Mouse (Mus musculus): ENCODE results near the gene 1190002N15Rik.

1190002N15Rik gene

DNA sequence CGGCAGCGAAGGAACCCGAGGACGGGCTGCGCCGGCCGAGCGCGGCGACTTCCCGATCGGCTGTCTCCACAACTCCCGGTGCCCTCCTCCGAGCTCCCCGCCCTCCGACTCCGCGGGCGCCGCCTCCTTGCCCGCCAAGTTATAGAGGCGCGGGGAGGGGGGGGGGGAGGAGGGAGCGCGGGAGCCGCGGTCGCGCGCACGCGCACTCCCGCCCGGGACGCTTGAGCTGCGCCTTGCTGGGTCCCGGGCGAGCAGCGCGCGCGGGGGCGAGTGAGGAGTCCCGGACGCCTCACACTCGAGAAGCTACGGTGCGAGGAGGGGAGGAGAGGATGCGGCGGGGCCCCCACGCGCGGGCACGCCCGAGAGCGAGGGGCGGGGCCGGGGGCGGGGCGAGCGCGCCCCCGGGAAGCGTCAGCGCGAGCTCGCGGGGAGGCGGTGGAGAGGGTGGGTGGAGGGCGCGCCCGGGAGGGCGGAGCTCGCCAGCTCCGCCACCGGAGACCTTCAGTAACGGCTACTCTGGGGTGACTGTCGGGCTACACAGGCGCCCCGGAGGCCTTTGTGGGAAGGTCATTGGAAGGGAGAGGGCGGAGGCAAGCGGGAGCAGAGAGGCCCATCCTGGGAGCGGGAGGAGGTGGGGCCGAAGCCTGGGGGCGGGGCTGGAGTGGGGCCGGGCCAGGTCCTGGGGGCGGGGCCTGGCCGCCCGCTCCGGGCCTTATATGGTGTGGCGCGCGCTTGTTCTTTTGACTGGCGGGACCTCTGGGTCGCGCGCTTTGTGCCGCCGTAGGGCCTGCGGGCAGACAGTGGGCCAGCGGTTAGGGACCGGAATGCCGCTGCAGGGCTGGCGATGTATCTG, at the start of gene 1190002N15Rik:
1190002N15Rik (minus strand) TSS at position 112 of the 853 bp plus-strand sequence.
- no peak for TF ChIP-seq POU5F1 (IDR thresholded peaks at IDR 0.05; ENCODE audit: borderline replicate concordance, low read length)
- H3K4me3 ChIP-seq (replicated peaks; ENCODE audit: low read length): peak within 1 kb of the TSS; percentile 87
- H3K4me1 ChIP-seq (replicated peaks; ENCODE audit: low read depth, low read length): peaks cover 49% of the 10 kb centered on the region
- no peaks in the 10 kb centered on the region for H3K27me3 ChIP-seq (ENCODE audit: insufficient read depth, low read length)
- no peaks in the 10 kb centered on the region for H3K9me3 ChIP-seq (ENCODE audit: low read length)
- H3K36me3 ChIP-seq (ENCODE audit: insufficient read depth, low read length): no peaks in the 10 kb centered on the region

- Histone ChIP-seq H3K36me3 (ENCODE audit: insufficient read depth, low read length) (no peaks in the 10 kb centered on the region), H3K27me3 (ENCODE audit: insufficient read depth, low read length) (no peaks in the 10 kb centered on the region), H3K4me3 (replicated peaks; ENCODE audit: low read length) (no peak overlapping the region), H3K9me3 (ENCODE audit: low read length) (no peaks in the 10 kb centered on the region), H3K4me1 (replicated peaks; ENCODE audit: low read depth, low read length) (no peaks in the 10 kb centered on the region)
- TF ChIP-seq POU5F1 (IDR thresholded peaks at IDR 0.05; ENCODE audit: borderline replicate concordance, low read length) (no peak), NANOG (IDR thresholded peaks at IDR 0.05; ENCODE audit: borderline replicate concordance, low read length) (no peak), CTCF (conservative IDR thresholded peaks at IDR 0.05; ENCODE audit: low read length) (no peak)
Observed at GRCm38 (mm10) chr9:94582309-94582708, 44.4 kb upstream of the 1190002N15Rik start.

DNA sequence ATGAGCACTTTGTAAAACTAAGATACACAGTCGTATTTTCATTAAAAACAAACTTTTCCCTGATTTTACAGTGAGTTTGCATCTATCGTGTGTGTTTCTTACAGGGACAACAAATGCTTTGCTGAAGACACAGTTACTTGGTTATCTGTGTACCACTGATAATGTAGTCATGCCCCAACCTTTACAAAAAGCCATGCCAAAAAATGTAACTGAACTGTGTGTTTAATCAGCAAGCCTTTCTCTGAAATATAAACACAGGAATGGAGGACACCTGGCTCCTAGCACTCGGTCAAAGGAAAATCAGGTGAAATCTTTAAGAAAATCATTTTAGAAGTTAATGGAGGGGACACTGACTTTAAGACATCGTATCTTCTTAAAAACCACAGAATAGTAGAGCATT, 43.8 kb upstream of the 1190002N15Rik start:
- H3K9me3 ChIP-seq (ENCODE audit: low read length): no peaks in the 10 kb centered on the region
- H3K4me3 ChIP-seq (replicated peaks; ENCODE audit: low read length): no peak overlapping the region
- H3K27me3 ChIP-seq (ENCODE audit: insufficient read depth, low read length): no peaks in the 10 kb centered on the region
- H3K36me3 ChIP-seq (ENCODE audit: insufficient read depth, low read length): no peaks in the 10 kb centered on the region
- TF ChIP-seq CTCF (conservative IDR thresholded peaks at IDR 0.05; ENCODE audit: low read length): no peak
- no peak for TF ChIP-seq POU5F1 (IDR thresholded peaks at IDR 0.05; ENCODE audit: borderline replicate concordance, low read length)
- no peak for TF ChIP-seq NANOG (IDR thresholded peaks at IDR 0.05; ENCODE audit: borderline replicate concordance, low read length)
- no peaks in the 10 kb centered on the region for H3K4me1 ChIP-seq (replicated peaks; ENCODE audit: low read depth, low read length)

DNA sequence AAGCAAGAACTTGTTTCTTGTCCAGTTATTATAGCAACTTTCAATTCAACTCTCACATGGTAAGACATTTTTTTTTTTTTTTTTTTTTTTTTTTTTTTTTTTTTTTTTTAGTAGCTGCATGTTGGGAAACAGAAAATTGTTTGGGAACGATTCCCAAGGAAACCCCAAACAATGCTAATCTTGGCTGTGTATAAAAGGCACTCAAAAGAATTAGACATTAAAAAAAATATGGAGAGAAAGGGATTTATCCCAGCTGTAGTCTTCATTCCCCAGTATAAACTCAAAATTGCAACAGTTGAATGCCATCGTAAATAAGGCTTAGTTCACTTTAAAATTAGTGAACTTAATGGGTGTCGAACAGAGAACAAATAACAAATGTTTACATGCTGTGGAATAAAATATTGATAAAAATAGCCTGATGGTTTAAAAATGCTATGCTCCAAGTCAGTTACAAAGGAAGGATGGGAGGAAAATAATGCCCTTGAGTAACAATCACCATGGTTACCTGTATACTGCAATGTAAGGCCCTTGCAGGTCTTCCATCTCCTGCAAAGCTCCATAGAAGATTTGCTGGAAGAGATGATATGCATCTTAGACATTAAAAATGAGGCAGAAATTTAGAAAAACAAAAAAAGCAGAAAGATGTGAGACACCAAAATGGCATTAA, 42.3 kb upstream of the 1190002N15Rik start:
- H3K36me3 ChIP-seq (ENCODE audit: insufficient read depth, low read length): no peaks in the 10 kb centered on the region
- no peak overlapping the region for H3K4me3 ChIP-seq (replicated peaks; ENCODE audit: low read length)
- no peaks in the 10 kb centered on the region for H3K9me3 ChIP-seq (ENCODE audit: low read length)
- H3K4me1 ChIP-seq (replicated peaks; ENCODE audit: low read depth, low read length): no peaks in the 10 kb centered on the region
- TF ChIP-seq POU5F1 (IDR thresholded peaks at IDR 0.05; ENCODE audit: borderline replicate concordance, low read length) (no peak), NANOG (IDR thresholded peaks at IDR 0.05; ENCODE audit: borderline replicate concordance, low read length) (no peak), CTCF (conservative IDR thresholded peaks at IDR 0.05; ENCODE audit: low read length) (no peak)
- no peaks in the 10 kb centered on the region for H3K27me3 ChIP-seq (ENCODE audit: insufficient read depth, low read length)

DNA sequence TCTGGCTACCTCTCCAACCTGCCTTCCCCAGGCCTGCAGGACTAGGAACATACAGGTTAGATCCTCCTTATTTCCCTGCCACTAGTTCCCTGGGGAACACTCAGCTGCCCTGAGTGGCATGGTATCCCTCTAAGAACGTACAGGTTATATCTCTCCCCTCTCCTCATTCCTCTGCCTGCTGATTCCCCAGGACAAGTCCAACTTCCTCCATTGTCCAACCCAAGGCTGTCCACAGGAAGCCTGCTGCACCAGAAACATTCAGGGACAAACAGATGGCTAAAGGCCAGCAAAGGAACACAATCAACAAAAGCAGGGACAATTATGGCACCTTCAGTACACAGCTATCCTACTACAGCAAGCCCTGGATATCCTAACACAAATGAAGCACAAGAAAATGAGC, 33.9 kb upstream of the 1190002N15Rik start:
- TF ChIP-seq NANOG (IDR thresholded peaks at IDR 0.05; ENCODE audit: borderline replicate concordance, low read length): no peak
- no peak for TF ChIP-seq CTCF (conservative IDR thresholded peaks at IDR 0.05; ENCODE audit: low read length)
- no peak for TF ChIP-seq POU5F1 (IDR thresholded peaks at IDR 0.05; ENCODE audit: borderline replicate concordance, low read length)
- Histone ChIP-seq H3K36me3 (ENCODE audit: insufficient read depth, low read length) (no peaks in the 10 kb centered on the region), H3K4me1 (replicated peaks; ENCODE audit: low read depth, low read length) (no peaks in the 10 kb centered on the region), H3K27me3 (ENCODE audit: insufficient read depth, low read length) (no peaks in the 10 kb centered on the region), H3K9me3 (ENCODE audit: low read length) (no peaks in the 10 kb centered on the region), H3K4me3 (replicated peaks; ENCODE audit: low read length) (no peak overlapping the region)

DNA sequence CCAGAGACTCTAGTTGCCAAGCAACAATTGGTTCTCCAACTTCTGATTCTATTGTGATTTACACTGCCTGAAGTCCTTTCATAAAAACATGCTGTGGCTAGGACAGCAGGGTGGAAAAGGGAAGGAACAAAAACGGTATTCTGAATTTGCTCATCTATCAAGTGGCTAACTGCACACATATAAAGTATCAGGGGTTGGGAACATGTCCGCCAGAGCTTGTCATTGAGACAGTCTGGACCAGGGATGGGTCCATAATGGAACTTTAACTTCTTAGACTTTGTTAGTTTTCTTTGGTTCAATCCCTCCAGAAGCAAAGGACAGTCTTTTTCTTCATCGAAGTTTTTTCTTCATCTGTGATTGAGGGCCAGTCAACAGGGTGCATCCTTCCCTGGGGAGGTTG, 30.5 kb upstream of the 1190002N15Rik start:
- H3K36me3 ChIP-seq (ENCODE audit: insufficient read depth, low read length): no peaks in the 10 kb centered on the region
- TF ChIP-seq POU5F1 (IDR thresholded peaks at IDR 0.05; ENCODE audit: borderline replicate concordance, low read length): no peak
- TF ChIP-seq NANOG (IDR thresholded peaks at IDR 0.05; ENCODE audit: borderline replicate concordance, low read length): no peak
- no peak for TF ChIP-seq CTCF (conservative IDR thresholded peaks at IDR 0.05; ENCODE audit: low read length)
- H3K27me3 ChIP-seq (ENCODE audit: insufficient read depth, low read length): no peaks in the 10 kb centered on the region
- H3K9me3 ChIP-seq (ENCODE audit: low read length): no peaks in the 10 kb centered on the region
- H3K4me1 ChIP-seq (replicated peaks; ENCODE audit: low read depth, low read length): no peaks in the 10 kb centered on the region
- no peak overlapping the region for H3K4me3 ChIP-seq (replicated peaks; ENCODE audit: low read length)

DNA sequence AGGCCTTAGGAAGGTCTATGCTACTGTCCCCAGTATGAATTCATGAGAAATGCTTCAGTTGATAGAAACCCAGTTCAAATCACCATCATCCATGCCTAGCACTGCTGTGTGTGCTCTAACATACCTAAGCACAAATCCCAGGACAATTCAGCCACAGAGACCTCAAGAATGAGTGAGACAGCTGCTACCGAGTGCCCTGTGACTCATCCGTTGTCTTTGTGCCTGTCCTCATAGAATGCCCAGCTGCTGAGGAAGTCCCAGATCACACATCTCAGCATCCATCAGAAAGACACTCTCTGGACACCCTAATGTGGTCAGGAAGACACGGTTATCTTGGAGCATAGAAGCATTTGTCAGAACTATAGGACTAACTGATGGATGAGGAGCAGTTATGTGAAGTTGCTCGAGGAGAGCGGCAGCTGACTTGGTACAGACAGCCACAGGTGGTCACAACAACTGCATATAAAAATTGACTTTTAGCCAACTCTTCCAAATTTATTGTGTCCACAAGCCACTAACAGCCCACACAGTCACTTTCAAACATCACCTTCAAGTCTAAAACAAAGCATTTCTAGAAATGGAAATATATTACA, 29.9 kb upstream of the 1190002N15Rik start:
- Histone ChIP-seq H3K27me3 (ENCODE audit: insufficient read depth, low read length) (no peaks in the 10 kb centered on the region), H3K9me3 (ENCODE audit: low read length) (no peaks in the 10 kb centered on the region), H3K36me3 (ENCODE audit: insufficient read depth, low read length) (no peaks in the 10 kb centered on the region), H3K4me1 (replicated peaks; ENCODE audit: low read depth, low read length) (no peaks in the 10 kb centered on the region), H3K4me3 (replicated peaks; ENCODE audit: low read length) (no peak overlapping the region)
- no peak for TF ChIP-seq NANOG (IDR thresholded peaks at IDR 0.05; ENCODE audit: borderline replicate concordance, low read length)
- no peak for TF ChIP-seq CTCF (conservative IDR thresholded peaks at IDR 0.05; ENCODE audit: low read length)
- no peak for TF ChIP-seq POU5F1 (IDR thresholded peaks at IDR 0.05; ENCODE audit: borderline replicate concordance, low read length)

GRCm38 (mm10) chr9:94556776-94557514, 19.1 kb upstream of the 1190002N15Rik start:
- TF ChIP-seq NANOG (IDR thresholded peaks at IDR 0.05; ENCODE audit: borderline replicate concordance, low read length) (no peak), POU5F1 (IDR thresholded peaks at IDR 0.05; ENCODE audit: borderline replicate concordance, low read length) (no peak), CTCF (conservative IDR thresholded peaks at IDR 0.05; ENCODE audit: low read length) (no peak)
- Histone ChIP-seq H3K36me3 (ENCODE audit: insufficient read depth, low read length) (no peaks in the 10 kb centered on the region), H3K4me1 (replicated peaks; ENCODE audit: low read depth, low read length) (no peaks in the 10 kb centered on the region), H3K27me3 (ENCODE audit: insufficient read depth, low read length) (no peaks in the 10 kb centered on the region), H3K4me3 (replicated peaks; ENCODE audit: low read length) (no peak overlapping the region), H3K9me3 (ENCODE audit: low read length) (no peaks in the 10 kb centered on the region)

All from E14TG2a.4 (cell line).